Mouse (Mus musculus): ENCODE measurements around the gene Adgrg6.

DNA sequence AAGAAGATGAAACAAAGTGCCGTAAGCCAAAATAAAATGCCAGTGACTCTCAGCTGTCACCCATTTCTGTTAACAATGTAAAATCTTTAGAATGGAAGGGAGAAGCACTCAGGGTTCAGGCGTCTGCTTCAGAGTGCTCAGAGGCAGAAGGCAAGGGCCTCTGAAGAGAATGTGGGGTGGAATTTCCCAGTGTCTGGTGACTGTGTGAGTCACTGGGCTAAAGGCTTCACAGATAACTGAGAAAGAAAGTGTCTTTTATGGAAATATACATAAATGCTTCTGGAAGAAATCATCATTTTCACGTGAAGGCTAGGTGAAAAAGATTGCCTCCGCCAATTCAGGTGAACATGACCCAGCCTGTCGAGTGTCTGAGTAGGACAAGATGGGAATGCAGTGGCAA is 159.9 kb downstream of the Adgrg6 start:
- TF ChIP-seq FLI1 (IDR thresholded peaks at IDR 0.05; ENCODE audit: low read length) (no peak), GATA1 (IDR thresholded peaks at IDR 0.05; ENCODE audit: borderline replicate concordance, low read length) (no peak)

Data from megakaryocyte, embryonic 14.5 days (primary cell).